Mouse (Mus musculus) Muller cell, postnatal 12 days (primary cell): ENCODE results near the gene Slc16a7.

Experiments
- DNase-seq: peaks from one replicate; pipeline ENCODE4 v3.0.0-alpha.2; 2015; ENCODE audit errors: inconsistent ontology term

Slc16a7 gene

DNA sequence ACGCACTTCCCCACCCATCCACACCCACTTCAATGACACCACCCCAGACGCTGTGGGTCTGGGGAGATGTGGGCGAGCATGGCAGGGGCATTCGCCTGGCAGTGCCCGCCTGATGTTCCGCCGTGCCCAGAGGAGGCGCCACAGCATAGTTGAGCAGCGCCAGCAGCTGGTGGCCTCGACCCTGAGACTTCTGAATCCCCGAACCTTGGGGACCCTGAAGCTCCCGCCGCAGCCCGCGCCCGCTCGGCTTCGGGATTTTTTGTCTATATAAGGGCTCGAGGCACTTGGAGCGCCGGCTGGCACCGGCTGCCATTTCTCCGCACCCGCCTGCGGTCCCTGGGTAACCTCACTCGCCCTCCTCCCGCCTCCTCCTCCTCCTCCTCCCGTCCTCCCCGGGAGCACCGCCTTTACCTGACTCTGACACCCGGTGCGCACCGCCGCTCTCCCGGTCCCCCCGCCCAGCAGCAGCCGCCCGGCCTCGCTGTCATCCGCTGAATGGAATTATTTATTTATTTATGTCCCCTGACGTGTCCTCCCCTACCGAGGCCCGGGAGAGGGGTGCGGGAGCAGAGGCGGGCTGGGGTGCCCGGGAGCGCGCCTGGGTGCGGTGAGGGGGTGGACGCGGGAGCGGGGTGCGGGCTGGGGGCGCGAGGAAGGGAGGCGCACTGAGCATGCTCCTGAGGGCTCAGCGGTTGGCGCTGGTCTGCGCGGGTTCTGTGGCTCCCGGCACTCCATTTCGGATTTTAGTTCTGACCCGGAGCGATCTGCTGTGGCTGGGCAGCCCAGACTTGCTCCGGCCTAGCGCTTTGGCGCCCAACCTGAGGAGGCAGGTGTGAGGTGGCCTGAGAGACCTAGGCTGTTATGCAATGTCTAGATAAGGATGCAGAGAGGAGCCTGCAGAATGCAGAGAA lies at the start of gene Slc16a7:
TSS of gene Slc16a7 (minus strand) at position 590 of the 911 bp plus-strand sequence.
- peak; percentile 78 for DNase-seq

DNA sequence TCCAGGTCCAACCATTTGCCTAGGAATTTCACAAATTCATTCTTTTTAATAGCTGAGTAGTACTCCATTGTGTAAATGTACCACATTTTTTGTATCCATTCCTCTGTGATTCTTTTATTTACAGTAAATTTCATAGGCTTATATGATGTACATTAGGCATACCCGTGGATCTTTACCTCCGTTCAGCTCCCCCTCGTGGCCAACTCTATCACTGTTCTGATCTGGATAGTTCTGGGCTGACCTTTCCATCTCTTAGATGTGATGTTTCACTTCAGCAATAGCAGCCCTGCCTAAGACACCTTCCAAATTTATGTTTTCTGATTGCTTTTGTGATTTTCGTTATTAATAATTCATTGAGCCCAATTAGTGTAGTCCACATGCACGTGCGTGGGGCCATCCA lies 29.5 kb upstream of the Slc16a7 start:
- no peak for DNase-seq

DNA sequence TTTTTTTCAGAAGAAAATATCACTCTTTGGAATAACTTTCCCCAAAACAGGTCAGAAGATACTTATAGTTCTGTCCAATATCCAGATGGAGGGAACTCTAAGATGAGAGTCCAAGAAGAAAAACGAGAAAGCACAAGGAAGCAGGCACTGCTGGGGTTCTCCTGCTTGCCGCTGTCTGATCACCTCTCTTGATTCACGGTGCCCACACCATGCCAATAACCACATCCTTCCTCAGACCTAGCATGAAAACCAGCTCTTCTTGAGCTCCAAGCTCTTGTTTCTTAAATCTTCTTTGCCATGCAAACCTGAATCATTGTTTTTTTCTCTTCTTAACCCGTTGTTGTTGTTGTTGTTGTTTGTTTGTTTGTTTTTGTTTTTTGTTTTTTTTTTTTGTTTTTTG lies 10.5 kb upstream of the Slc16a7 start:
- DNase-seq, result no peak

DNA sequence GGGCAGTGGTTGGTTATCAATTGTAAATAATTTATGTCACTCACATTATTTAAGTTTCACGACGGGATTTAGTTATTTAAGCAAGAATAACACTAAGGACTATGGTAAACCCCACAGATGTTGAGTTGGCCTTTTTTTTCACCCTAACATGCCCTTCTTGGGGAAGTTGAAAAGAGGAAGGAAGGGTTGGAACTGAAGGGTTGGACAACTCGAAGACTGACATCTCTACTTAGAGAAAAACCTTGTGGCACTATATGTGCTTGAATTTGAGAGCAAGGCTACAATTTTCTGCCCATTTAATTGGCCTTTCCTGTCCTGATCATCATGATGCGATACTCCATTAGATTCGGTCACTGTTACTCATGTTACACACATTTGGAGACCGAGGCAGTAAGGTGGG lies 746 bp upstream of the Slc16a7 start:
- no peak for DNase-seq

DNA sequence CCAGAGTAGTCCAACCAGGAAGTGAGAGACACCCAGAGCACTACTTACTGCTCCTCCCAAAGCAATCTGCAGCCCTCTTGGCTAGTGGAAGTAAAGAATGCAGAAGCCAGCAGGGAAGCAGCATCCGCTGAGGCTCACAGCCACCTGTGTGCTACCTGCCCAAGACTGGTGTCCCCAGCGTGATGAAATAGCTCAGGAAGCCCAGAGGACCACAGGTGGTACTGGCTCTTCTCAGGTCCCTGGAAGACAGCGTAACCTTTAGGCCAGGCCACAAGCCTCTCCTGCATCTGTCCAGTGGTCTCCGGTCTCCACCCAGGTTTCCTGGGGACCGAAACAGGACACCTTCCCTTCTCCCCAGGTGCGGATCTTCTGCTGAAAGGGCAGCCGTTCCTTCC lies 787 bp downstream of the Slc16a7 start:
- no peak for DNase-seq

DNA sequence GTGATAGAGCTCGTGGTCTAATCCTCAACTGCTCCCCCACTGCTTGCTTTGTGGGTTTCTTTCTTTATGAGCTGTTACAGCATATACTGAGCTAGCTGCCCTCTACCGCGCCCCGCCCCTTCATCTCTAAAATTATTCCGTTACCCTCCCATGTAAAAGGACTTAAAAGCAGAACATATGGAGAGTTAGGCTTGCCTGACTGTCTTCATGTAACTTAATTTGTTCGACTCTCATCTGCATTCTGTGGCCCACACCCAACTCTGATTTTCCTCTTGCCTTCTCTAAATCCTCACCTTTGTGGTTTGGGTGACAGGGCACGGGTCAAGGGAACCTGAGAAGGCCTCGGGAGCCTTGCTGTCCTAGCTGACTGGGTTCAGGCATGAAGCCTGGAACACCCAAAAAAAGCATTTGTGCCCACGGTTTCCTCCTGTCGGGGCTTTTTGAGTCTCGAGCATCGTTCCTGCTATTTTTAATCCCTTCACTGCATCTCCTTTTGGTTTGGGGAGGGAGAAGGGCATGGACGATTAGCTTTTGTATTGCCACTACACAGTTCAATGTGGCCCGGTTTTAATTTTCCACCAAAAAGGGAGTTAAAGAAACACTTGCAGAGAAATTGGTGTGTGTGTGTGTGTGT lies 1.4 kb downstream of the Slc16a7 start:
- DNase-seq, result no peak

DNA sequence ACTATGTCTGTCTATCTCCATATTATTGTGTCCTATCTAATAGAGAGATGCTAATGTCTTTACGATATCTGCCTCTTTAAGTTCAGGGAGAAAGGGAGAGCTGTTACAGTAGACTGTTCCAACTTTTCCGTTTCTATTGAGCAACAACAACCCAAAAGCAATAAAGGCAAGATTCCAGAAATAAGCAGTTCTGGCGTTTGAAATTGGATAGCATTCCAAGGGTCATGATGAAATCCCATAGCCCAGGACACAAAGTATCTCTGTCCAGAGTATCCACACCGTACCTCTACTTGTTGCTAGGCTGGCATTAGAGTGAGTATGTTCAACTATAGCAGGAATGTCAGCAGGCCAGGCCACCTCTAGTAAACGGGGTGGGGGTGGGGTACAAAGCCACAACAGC lies 13.7 kb downstream of the Slc16a7 start:
- DNase-seq, result peak; percentile 7

DNA sequence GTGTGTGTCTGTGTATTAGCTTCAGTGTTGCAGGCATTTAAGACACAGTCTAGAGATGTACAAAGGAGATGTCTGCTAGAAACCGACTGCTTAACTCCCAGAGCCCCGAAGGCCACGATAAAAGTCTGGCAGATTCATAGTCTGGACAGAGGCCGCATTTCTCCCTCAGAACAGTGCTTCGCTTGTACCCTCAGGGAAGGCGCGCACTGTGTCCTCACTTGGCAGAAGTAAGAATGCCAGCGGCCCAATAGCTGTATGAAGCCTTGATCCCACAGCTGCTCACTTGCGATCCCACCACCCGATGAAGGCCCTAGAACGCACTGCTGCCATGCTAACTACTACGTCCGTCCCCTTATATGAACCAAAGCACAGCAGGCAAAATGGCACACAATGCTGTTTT lies 16.6 kb downstream of the Slc16a7 start:
- no peak for DNase-seq

DNA sequence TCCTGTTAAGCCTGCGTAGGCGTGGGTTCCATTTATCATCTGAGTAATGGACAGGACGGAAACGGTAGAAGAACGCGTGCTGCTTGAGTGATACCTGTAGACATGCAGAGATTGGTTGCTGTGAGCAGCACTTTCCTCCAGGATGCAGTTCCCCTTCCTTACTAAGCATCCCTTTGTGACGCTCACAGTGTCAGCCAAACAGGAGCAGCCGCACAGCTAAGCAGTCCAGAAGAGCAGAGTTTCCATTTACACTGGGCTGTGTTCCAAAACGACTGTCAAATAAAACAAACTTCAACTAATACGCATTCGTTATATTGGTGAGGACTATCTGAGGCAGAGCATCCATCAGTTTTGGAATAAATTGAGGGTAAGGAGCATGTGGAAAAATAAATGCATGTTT lies 17.8 kb downstream of the Slc16a7 start:
- DNase-seq, result no peak

DNA sequence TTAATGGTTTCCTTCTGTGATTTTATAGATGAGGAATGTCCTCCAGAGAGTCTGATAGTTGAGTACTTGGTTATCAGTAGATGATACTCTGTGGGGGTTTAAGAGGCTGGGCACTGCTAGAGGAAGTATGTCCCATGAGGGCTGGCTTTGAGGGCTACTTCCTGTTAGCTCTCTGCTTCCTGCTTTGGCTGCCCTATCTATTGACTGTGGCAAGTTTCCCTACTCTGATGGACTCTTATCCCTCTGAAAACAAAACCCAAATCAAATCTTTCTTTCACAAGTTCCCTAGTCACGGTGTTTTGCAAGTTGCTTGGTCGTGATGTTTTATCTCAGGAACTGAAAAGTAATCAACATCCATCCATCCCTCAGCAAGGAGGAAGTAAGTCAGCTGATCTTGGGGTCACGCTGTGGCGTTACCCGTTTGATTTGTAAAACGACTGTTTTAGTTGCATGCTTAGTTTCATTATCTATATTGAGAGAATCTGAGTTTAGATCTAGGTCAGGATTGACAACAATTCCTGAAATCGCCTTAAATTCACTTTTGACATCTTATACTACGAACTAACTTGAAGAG lies 19.1 kb downstream of the Slc16a7 start:
- no peak for DNase-seq

DNA sequence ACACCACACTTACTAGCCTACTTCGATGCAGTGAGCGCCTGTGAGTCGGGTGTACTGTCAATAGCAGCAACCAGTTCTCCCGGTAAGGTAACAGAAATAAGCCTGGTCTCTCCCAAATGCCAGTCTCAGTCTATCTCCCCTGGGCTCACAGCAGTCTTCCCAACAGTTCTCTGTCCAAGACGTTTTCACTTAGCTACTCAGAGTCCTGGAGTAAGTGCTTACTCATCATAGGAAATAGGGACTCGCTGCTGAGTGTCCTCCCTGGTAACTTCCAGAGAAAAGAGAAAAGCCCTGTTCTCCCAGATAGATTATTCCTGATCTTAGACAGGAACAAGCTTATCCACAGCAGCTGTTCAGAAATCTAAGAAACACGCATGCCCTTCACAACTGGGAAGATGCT lies 30.8 kb downstream of the Slc16a7 start:
- DNase-seq, result no peak

DNA sequence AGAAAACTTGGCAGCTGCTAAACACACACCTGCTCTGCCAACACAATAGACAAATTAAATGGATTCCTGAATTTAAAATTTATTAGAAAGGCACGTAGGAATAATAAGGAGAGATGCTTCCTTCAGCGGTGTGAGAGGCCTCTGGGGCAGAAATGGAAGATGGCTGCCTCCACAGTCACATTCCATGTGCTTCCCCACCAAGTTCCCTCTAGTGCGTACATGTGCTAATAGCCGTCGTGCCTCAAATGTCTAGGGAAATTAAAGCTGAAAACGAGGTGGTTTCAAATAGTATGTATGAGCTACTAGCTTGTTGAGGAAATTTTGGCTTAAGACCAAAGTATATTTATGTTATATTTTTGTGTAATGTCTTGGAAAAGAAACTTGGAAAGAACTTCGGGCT lies 36.5 kb downstream of the Slc16a7 start:
- DNase-seq, result no peak

DNA sequence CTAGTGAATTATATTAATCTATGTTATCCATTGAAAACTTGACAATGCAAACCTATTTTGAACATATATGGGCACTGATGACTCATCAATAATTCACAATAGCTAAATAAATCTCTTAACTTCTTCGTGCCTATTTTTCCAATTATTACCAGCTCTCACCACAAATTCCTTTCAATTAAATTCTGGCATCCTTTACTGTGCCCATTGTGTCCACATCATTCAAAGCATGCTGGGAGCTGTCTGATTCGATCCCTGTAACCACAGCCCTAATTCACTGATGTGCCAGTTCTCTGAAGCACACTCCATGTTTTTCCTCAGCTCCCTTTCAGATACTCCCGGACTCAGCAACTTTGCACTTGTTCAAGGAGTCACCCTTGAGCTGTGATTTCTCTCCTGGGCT lies 41.1 kb downstream of the Slc16a7 start:
- peak; percentile 90 for DNase-seq

DNA sequence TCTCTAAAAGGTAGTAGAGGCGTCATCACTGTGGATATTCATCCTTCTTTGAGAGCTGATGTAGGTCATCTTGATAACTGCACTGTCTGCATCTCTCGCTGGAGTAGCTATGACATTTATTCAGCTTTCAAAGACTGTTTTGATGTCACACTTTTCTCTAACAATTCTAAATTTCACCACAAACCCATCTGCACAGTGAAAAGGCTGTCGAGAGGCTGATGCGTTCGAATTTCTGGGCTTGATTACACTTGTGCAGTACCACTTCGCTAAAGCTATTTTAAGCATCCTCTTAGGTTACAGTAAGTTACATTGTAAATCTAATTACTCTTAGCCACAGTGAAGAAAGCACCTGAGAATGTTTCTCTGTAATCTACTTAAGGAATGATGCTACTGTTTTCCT lies 42.1 kb downstream of the Slc16a7 start:
- no peak for DNase-seq

DNA sequence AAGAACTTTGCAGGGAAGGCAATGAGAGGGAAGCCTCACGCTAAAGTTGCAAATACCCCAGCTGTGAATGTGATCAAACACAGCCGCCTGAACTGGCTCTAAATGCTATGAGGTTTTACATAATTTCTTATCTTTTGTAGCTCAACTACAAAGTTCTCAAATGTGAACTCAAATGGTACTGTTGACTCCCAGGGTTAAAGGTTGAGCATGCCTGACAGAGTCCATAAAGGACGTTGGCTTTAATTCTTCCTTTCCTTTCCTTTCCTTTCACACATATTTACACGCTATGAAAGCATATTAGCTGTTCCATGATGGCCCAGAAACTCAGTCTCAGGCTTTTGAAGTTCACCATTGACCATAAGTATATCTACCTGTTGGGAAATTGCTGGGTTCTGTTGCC lies 42.9 kb downstream of the Slc16a7 start:
- DNase-seq, result no peak

DNA sequence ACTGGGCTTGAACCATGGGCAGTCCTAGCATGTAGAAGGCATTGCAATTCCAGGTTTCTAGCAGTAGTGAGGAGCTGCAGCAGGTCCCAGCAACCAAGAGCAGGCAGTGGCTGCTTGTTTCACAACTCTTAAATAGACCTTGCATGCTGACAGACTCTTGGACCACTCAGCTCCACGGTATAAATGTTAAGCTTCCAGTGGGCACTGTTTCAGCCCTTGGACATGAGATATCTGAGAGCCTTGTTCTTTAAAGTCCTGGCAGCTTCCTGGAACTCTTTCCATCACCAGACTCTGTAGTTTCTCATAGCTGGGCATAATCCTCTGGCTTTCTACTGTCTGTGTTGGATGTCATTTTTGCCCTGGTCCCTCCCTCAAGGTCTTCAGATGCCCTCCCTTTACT lies 43.7 kb downstream of the Slc16a7 start:
- DNase-seq, result no peak

DNA sequence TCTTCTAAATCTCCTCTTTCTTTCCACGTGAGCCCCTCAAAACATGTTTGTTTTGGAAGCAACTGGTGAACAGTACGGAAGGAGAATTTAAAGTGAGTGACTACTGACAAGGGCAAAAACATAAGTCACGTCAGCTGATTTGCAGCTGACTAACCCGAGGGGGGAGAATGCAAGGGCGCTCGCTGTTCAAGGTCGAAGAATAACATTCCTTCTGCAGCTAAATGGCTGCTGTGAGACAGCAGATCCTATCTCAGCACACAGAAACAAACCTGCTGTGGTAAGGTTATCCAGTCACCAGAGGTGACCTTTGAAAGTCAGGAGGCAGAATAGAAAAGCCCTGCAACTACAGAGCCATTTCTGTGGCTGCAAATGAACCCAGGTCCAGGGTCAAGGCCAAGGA lies 47.1 kb downstream of the Slc16a7 start:
- DNase-seq, result no peak

DNA sequence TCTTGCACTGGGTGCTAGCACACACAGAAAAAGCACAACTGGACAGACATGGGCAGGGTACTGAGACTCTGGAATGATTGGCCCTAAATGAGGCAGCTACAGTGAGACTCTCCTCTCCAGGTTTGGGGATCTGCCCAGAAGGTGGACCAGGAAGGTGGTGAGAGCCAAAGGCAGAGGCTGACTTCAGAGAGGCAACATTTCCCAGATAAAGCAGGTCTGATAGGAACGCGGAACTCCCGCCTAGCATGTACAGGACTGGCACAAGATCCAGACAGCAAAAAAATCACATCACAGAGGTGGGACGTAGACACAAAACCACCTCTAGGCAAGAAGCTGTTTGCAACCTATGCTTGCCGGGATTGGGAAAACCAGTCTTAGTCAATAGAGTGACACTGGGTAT lies 55.5 kb downstream of the Slc16a7 start:
- no peak for DNase-seq

DNA sequence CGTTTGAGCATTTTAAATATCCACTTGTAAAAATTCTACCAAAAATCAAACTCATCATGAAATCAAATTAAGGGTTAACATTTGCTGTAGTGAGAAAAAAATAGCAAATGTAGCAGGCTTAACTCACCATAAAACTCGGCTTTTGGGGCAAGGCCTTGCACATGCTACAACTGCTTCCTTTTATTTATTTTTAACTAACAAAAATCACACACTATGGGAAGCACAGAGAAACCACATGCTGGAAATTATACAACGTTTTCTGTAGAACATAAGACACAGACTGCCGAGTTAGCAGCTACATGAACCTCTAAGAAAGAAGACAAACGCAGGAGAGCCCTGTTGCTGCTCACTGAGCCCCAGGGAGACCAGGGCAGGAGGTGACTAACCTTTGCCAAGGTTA lies 57.9 kb downstream of the Slc16a7 start:
- DNase-seq, result no peak

DNA sequence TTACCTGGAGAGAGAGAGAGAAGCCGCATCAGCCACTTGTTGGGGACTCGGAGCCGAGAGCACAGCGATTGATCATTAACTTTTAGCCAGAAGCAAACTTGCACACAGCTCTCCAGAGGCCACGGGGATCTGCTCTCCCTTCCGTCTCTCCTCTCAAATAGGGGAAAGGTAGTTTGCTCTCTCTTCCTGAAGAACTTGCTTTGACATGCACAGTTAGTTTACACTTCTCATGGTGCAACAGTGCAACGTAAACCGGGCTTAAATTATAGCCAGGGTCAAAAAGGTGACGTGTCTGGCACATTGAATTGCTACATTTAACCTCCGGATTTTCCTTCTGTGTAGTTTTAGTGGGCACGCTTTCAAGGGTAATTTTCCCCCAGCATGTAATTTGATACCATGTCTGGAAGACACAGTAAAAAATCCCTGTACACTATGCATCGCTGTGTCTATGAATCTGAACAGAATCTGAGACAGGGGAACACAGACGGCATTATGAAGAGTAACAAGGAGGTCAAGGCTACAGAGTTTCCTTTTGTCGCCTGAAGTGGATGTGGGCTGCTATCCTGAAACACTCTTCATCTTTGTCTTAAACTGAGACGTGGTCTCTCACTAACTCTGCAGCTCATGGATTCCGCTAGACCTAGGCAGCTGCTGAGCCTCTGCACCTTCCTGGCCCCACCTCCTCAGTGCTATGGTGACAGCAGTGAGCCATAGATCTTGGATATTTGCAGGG lies 60.8 kb downstream of the Slc16a7 start:
- DNase-seq, result no peak

DNA sequence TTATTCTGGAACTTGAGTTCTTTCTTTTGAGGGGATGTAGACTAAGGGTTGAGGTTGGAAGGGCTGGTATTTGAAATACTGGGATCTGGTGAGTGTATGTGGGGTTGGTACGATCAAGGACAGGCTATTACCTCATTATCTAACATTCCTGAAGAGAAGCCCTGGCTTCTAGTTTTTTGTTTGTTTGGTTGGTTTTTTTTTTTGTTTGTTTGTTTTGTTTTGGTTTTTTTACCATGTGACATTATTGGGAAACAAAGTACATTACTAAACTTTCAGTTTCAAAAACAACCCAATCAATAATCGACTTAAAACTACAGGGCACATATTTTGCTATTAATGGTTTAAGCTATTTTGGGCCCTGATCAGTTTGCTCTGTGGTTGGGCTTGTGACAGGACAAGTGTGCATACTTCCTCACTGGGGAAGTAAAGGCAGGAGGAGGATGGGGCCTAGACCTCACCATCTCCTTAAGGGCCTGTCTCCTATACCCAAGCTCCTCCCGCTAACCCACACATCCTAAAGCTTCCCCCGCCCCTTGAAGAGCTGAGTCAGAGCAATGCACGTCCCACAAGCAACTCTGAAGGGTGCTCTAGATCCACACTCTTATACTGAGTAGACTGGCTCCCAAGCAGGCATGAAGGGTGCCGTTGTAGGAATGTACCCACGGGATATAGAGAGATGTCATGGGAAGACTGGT lies 64.2 kb downstream of the Slc16a7 start:
- no peak for DNase-seq
